Mouse (Mus musculus): ENCODE results near the gene Casr. TPM values are rescaled to one million over a fixed set of nuclear protein-coding genes. Genes with fewer than 3 reads are reported as not detected.

The Casr gene
- polyA plus RNA-seq, 1 experiment = 0.08 TPM

DNA sequence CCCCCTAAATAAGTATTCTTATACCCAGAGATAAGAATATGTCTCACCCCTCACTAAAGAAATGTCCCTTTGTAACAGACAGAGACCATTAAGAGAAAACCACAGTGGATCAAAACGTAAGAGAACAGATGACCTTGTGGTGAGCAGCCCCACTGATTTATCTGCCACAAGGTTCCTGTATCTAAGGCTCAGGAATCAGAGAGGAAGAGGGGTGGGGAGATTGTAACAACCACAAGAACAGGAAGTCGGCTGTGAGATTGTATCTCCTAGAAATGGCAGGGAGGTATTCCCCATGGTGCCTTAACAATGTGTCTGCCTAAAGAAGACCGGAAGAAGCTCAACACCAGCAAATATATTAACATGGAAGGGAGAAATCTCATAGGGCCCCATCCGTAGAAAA is 26.0 kb upstream of the Casr start:
- no peaks in the 10 kb centered on the region for H3K79me2 ChIP-seq (ENCODE audit: control insufficient read depth, insufficient read depth)
- no peaks in the 10 kb centered on the region for H3K27me3 ChIP-seq (ENCODE audit: control insufficient read depth, insufficient read depth, insufficient read length)
- H3K4me3 ChIP-seq = no peak overlapping the region
- H3K36me3 ChIP-seq (ENCODE audit: control insufficient read depth, insufficient read depth) = no peaks in the 10 kb centered on the region
- H3ac ChIP-seq (ENCODE audit: control insufficient read depth, insufficient read length) = no peak overlapping the region
- no peak overlapping the region for H3K4me2 ChIP-seq (ENCODE audit: low read depth)
- TF ChIP-seq SRF (IDR thresholded peaks at IDR 0.05; ENCODE audit: control insufficient read depth, insufficient read length, low read depth) = no peak
- no peak for TF ChIP-seq E2F4 (IDR thresholded peaks at IDR 0.05; ENCODE audit: insufficient read depth)
- TF ChIP-seq POLR2AphosphoS2 (IDR thresholded peaks at IDR 0.05; ENCODE audit: insufficient read length, low read depth) = no peak
- no peak for TF ChIP-seq POLR2A (IDR thresholded peaks at IDR 0.05; ENCODE audit: insufficient read length, low read depth)
- TF ChIP-seq MYOG (IDR thresholded peaks at IDR 0.05; ENCODE audit: control insufficient read depth in 1 of 3, insufficient read depth in 1 of 3, insufficient read length in 2 of 3, low read depth in 2 of 3) = no peak

GRCm38 (mm10) chr16:36582073-36582472 is 20.1 kb upstream of the Casr start:
- H3K4me3 ChIP-seq = no peak overlapping the region
- no peaks in the 10 kb centered on the region for H3K36me3 ChIP-seq (ENCODE audit: control insufficient read depth, insufficient read depth)
- H3K27me3 ChIP-seq (ENCODE audit: control insufficient read depth, insufficient read depth, insufficient read length) = no peaks in the 10 kb centered on the region
- TF ChIP-seq POLR2A (IDR thresholded peaks at IDR 0.05; ENCODE audit: insufficient read length, low read depth) = no peak
- no peak for TF ChIP-seq USF1 (IDR thresholded peaks at IDR 0.05; ENCODE audit: low read depth)
- H3ac ChIP-seq (ENCODE audit: control insufficient read depth, insufficient read length) = no peak overlapping the region
- H3K79me2 ChIP-seq (ENCODE audit: control insufficient read depth, insufficient read depth) = no peaks in the 10 kb centered on the region
- H3K4me2 ChIP-seq (ENCODE audit: low read depth) = no peak overlapping the region

- H3ac ChIP-seq (ENCODE audit: control insufficient read depth, insufficient read length) = no peak overlapping the region
- TF ChIP-seq POLR2AphosphoS2 (IDR thresholded peaks at IDR 0.05; ENCODE audit: insufficient read length, low read depth) (no peak), TCF12 (IDR thresholded peaks at IDR 0.05; ENCODE audit: insufficient read depth, poor library complexity, severe bottlenecking) (no peak), MAX (IDR thresholded peaks at IDR 0.05; ENCODE audit: low read depth) (no peak), SRF (IDR thresholded peaks at IDR 0.05; ENCODE audit: control insufficient read depth, insufficient read length, low read depth) (no peak), TCF3 (IDR thresholded peaks at IDR 0.05; ENCODE audit: insufficient read length, low read depth) (no peak), E2F4 (IDR thresholded peaks at IDR 0.05; ENCODE audit: insufficient read depth) (no peak), CEBPB (IDR thresholded peaks at IDR 0.05; ENCODE audit: insufficient read depth, poor library complexity, severe bottlenecking) (no peak), REST (IDR thresholded peaks at IDR 0.05; ENCODE audit: insufficient read depth, insufficient read length) (no peak), USF1 (IDR thresholded peaks at IDR 0.05; ENCODE audit: low read depth) (no peak), POLR2A (IDR thresholded peaks at IDR 0.05; ENCODE audit: insufficient read length, low read depth) (no peak), MYOD1 (IDR thresholded peaks at IDR 0.05; ENCODE audit: control insufficient read depth in 1 of 3, insufficient read length in 2 of 3, low read depth in 2 of 3) (no peak), MYOG (IDR thresholded peaks at IDR 0.05; ENCODE audit: control insufficient read depth in 1 of 3, insufficient read depth in 1 of 3, insufficient read length in 2 of 3, low read depth in 2 of 3) (no peak)
- no peaks in the 10 kb centered on the region for H3K36me3 ChIP-seq (ENCODE audit: control insufficient read depth, insufficient read depth)
- H3K4me2 ChIP-seq (ENCODE audit: low read depth) = no peak overlapping the region
- H3K27me3 ChIP-seq (ENCODE audit: control insufficient read depth, insufficient read depth, insufficient read length) = no peaks in the 10 kb centered on the region
- H3K79me2 ChIP-seq (ENCODE audit: control insufficient read depth, insufficient read depth) = no peaks in the 10 kb centered on the region
- no peak overlapping the region for H3K4me3 ChIP-seq
Observed at GRCm38 (mm10) chr16:36571942-36572341, 10.0 kb upstream of the Casr start.

DNA sequence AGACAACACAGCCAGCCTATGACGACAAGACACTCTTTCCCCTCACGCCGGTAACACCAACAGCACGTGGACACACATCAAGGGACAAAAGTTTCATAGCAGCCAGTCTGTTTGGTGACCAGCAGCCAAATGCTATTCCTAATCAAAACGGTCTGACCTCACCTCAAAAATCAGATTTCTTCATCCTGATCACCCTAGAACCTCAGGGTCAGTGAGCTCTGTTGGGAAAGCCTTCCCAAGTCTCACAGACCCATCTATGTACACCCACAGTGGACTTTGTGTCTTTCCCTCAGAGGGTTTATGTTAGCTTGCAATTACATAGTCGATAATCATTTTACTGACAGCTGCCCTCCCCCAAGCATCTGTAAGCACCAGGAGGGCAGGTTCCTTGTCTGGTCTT is 2.4 kb downstream of the Casr start:
- Histone ChIP-seq H3K4me3 (no peak overlapping the region), H3K4me2 (ENCODE audit: low read depth) (no peak overlapping the region), H3K27me3 (ENCODE audit: control insufficient read depth, insufficient read depth, insufficient read length) (no peaks in the 10 kb centered on the region), H3ac (ENCODE audit: control insufficient read depth, insufficient read length) (no peak overlapping the region), H3K79me2 (ENCODE audit: control insufficient read depth, insufficient read depth) (no peaks in the 10 kb centered on the region), H3K36me3 (ENCODE audit: control insufficient read depth, insufficient read depth) (no peaks in the 10 kb centered on the region)
- TF ChIP-seq CEBPB (IDR thresholded peaks at IDR 0.05; ENCODE audit: insufficient read depth, poor library complexity, severe bottlenecking) = no peak
- no peak for TF ChIP-seq POLR2AphosphoS2 (IDR thresholded peaks at IDR 0.05; ENCODE audit: insufficient read length, low read depth)
- TF ChIP-seq TCF12 (IDR thresholded peaks at IDR 0.05; ENCODE audit: insufficient read depth, poor library complexity, severe bottlenecking) = no peak
- TF ChIP-seq E2F4 (IDR thresholded peaks at IDR 0.05; ENCODE audit: insufficient read depth) = no peak
- no peak for TF ChIP-seq POLR2A (IDR thresholded peaks at IDR 0.05; ENCODE audit: insufficient read length, low read depth)
- no peak for TF ChIP-seq MYOG (IDR thresholded peaks at IDR 0.05; ENCODE audit: control insufficient read depth in 1 of 3, insufficient read depth in 1 of 3, insufficient read length in 2 of 3, low read depth in 2 of 3)
- no peak for TF ChIP-seq MAX (IDR thresholded peaks at IDR 0.05; ENCODE audit: low read depth)
- TF ChIP-seq TCF3 (IDR thresholded peaks at IDR 0.05; ENCODE audit: insufficient read length, low read depth) = no peak
- no peak for TF ChIP-seq MYOD1 (IDR thresholded peaks at IDR 0.05; ENCODE audit: control insufficient read depth in 1 of 3, insufficient read length in 2 of 3, low read depth in 2 of 3)
- TF ChIP-seq REST (IDR thresholded peaks at IDR 0.05; ENCODE audit: insufficient read depth, insufficient read length) = no peak

- Histone ChIP-seq H3K4me3 (no peak overlapping the region), H3K4me2 (ENCODE audit: low read depth) (no peak overlapping the region)
- TF ChIP-seq REST (IDR thresholded peaks at IDR 0.05; ENCODE audit: insufficient read depth, insufficient read length) (no peak), USF1 (IDR thresholded peaks at IDR 0.05; ENCODE audit: low read depth) (no peak), E2F4 (IDR thresholded peaks at IDR 0.05; ENCODE audit: insufficient read depth) (no peak), TCF12 (IDR thresholded peaks at IDR 0.05; ENCODE audit: insufficient read depth, poor library complexity, severe bottlenecking) (no peak), TCF3 (IDR thresholded peaks at IDR 0.05; ENCODE audit: insufficient read length, low read depth) (no peak), MYOD1 (IDR thresholded peaks at IDR 0.05; ENCODE audit: control insufficient read depth in 1 of 3, insufficient read length in 2 of 3, low read depth in 2 of 3) (no peak), SRF (IDR thresholded peaks at IDR 0.05; ENCODE audit: control insufficient read depth, insufficient read length, low read depth) (no peak), POLR2AphosphoS2 (IDR thresholded peaks at IDR 0.05; ENCODE audit: insufficient read length, low read depth) (no peak), MAX (IDR thresholded peaks at IDR 0.05; ENCODE audit: low read depth) (no peak), POLR2A (IDR thresholded peaks at IDR 0.05; ENCODE audit: insufficient read length, low read depth) (no peak), CEBPB (IDR thresholded peaks at IDR 0.05; ENCODE audit: insufficient read depth, poor library complexity, severe bottlenecking) (no peak), MYOG (IDR thresholded peaks at IDR 0.05; ENCODE audit: control insufficient read depth in 1 of 3, insufficient read depth in 1 of 3, insufficient read length in 2 of 3, low read depth in 2 of 3) (no peak)
Observed at GRCm38 (mm10) chr16:36555672-36556165, 6.2 kb downstream of the Casr start.

More at GRCm38 (mm10) chr16:36555672-36556165, 6.2 kb downstream of the Casr start:
- Histone ChIP-seq H3K36me3 (ENCODE audit: control insufficient read depth, insufficient read depth) (no peaks in the 10 kb centered on the region), H3ac (ENCODE audit: control insufficient read depth, insufficient read length) (no peak overlapping the region), H3K27me3 (ENCODE audit: control insufficient read depth, insufficient read depth, insufficient read length) (no peaks in the 10 kb centered on the region), H3K79me2 (ENCODE audit: control insufficient read depth, insufficient read depth) (no peaks in the 10 kb centered on the region)
